Mouse (Mus musculus): ENCODE measurements around the gene Akt2. TPM values are rescaled to one million over a fixed set of nuclear protein-coding genes. Genes with fewer than 3 reads are reported as not detected.
"Not testable (repeated sequence)": the region's sequence is repeated elsewhere in the genome, so short reads cannot be mapped to it uniquely, and the experiment has no call there.

Akt2 gene
- polyA plus RNA-seq, 1 experiment from 2014 or later: 73.3 TPM

DNA sequence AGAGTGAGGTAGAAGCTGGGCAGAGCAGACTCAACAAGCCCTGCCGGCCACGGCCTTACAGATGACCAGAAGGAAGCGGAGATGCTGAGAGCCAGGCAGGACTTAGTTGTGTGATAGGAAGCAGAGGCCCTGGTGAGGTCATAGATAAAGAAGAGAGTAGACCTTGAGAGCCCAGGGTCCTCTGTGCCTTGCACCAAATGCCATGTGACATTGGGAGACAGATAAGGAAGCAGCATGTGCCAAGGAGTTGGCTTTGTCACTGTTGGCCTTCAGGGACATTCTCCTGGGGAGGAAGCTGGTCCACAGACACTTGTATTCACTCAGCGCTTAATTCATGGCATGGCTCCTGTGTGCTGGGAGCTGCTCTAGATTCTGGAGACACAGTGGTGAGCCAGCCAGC, 17.9 kb downstream of the Akt2 start:
- no peak for DNase-seq (ENCODE audit: extremely low spot score, low spot score)
- H3K27ac ChIP-seq: no peak overlapping the region
- no peaks in the 10 kb centered on the region for H3K9me3 ChIP-seq
- no peaks in the 10 kb centered on the region for H3K27me3 ChIP-seq (ENCODE audit: poor library complexity, severe bottlenecking)
- H3K36me3 ChIP-seq (replicated peaks): peaks cover 32% of the 10 kb centered on the region
- no peak overlapping the region for H3K4me3 ChIP-seq
- H3K4me1 ChIP-seq: peaks cover 37% of the 10 kb centered on the region
- 93% methylated on average over 4 of the region's 4 CpGs for WGBS

DNA sequence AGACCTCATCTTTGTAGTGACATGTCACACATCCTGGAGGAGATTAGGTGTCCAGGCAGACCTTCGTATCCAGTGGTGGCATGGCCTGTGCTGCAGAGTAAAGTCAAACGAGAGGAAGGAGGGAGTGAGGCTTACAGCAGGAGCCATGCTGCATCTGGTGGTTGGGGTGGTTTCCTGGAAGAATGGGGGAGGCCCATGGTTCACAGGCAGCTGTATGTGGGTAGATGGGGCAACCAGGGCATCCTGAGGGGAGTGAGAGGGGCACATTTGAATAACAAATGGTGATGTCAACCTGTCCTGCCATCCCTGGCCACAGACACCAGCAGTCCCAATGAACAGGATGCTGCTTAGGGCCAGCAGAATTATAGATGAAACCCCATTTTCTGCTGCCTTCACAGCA, 18.3 kb downstream of the Akt2 start:
- H3K4me1 ChIP-seq: peaks cover 37% of the 10 kb centered on the region
- 90% methylated on average over 2 of the region's 2 CpGs for WGBS
- peaks cover 32% of the 10 kb centered on the region for H3K36me3 ChIP-seq (replicated peaks)
- no peak overlapping the region for H3K27ac ChIP-seq
- H3K4me3 ChIP-seq: no peak overlapping the region
- no peaks in the 10 kb centered on the region for H3K9me3 ChIP-seq
- no peaks in the 10 kb centered on the region for H3K27me3 ChIP-seq (ENCODE audit: poor library complexity, severe bottlenecking)
- DNase-seq (ENCODE audit: extremely low spot score, low spot score): no peak

DNA sequence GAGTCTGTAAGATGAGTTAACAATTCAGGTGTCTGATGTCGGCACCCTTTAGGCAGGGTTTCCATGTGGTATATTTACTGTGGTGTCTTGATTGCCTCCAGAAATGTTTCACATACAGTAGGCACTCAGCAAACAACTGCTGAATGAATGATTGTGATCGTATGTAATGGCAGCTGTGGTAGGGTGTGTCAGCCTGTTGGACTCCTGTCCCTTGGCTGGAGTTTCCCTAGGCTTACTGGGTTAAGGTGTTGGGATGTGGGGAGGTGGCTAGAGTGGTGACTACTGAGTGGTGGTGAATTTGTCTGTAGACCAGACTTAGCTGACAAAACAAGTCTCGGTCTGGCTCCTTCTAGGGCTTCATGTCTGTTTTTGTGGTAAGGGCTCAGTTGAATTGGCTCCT, 19.0 kb downstream of the Akt2 start:
- Histone ChIP-seq H3K27ac (no peak overlapping the region), H3K4me3 (no peak overlapping the region), H3K36me3 (replicated peaks) (peaks cover 32% of the 10 kb centered on the region), H3K9me3 (no peaks in the 10 kb centered on the region), H3K27me3 (ENCODE audit: poor library complexity, severe bottlenecking) (no peaks in the 10 kb centered on the region), H3K4me1 (peaks cover 39% of the 10 kb centered on the region)
- no peak for DNase-seq (ENCODE audit: extremely low spot score, low spot score)
- WGBS: 94% methylated on average over 3 of the region's 3 CpGs

DNA sequence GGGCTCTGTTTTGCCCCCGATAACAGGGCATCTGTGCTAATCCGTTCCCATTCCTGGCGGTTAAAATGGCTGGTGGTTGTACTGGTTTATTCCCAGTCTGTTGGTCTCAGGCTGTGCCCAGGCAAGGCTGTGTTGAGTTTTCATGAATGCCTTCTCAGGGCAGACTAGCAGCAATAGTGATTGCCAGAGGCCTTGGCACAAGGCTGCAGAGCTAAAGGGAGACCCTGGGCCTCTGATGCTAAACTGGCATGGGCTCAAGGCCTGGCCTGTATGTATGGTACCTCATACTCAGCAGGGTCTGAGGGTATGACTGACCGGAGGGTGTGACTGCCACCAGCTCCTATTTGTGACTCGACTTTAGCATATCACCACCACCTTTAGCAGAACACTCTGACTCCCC, 19.5 kb downstream of the Akt2 start:
- WGBS: 92% methylated on average over 5 of the region's 5 CpGs
- Histone ChIP-seq H3K4me3 (no peak overlapping the region), H3K27ac (no peak overlapping the region), H3K27me3 (ENCODE audit: poor library complexity, severe bottlenecking) (no peaks in the 10 kb centered on the region), H3K9me3 (no peaks in the 10 kb centered on the region), H3K4me1 (peaks cover 36% of the 10 kb centered on the region), H3K36me3 (replicated peaks) (peaks cover 35% of the 10 kb centered on the region)
- DNase-seq (ENCODE audit: extremely low spot score, low spot score): no peak

DNA sequence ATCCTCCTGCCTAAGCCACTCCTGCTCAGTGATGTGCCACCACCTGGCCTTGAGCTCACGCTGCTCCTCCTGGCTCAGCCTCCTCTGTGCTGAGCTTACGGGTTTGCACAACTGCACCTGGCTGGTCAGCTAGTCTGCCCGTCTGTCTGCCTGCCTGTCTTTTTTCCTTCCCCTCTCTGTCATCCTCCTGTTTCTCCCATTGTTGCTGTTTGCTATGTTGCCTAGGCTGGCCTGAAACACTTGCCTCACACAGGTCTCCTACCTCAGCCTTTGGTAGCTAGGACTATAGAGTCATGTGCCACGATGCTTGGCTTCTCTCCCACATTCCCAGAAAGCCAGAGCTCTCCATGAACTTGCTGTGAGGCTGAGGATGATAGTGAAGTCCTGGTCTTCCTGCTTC, 21.6 kb downstream of the Akt2 start:
- H3K4me3 ChIP-seq: no peak overlapping the region
- no peaks in the 10 kb centered on the region for H3K9me3 ChIP-seq
- H3K27me3 ChIP-seq (ENCODE audit: poor library complexity, severe bottlenecking): no peaks in the 10 kb centered on the region
- no peak for DNase-seq (ENCODE audit: extremely low spot score, low spot score)
- H3K27ac ChIP-seq: peak overlapping the region; percentile 51; the same call in 1 of the 2 replicates
- 87% methylated on average over 4 of the region's 4 CpGs for WGBS
- peaks cover 23% of the 10 kb centered on the region for H3K4me1 ChIP-seq
- H3K36me3 ChIP-seq (replicated peaks): peaks cover 56% of the 10 kb centered on the region

DNA sequence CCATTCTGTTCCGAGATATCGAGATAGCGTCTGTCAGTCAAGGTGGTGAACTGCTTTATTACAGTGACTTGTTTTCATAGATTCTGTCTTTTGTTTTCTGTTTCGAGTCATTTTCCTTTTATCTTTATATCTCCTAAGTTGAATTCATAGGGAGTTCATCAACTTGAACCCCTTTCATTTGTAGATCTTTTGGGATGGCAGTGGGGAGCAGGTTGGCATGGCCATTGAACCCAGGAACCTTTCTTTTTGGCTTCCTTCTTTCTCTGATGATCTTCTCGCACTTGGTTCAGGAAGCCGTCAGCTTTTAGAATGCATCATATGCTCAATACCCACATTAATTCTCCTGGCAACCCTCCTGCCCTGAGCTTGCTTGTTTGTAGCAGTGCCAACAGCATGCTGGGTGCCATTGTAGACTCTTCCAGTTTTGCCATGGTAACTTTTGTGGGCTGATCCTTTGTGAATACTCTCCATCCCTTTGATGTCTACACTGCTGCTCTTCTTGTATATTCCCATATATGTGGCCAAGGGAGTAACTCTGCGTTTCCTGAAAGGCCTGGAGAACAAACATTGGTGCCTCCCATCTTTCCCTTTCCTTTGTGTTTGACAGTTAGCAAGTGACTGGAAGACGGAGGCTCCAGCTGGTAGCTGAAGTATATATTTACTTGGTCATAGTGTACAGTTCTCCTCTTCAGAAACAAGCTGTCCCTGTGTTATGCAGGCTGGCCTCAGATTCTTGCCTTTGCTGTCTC, 22.6 kb downstream of the Akt2 start:
- WGBS: 79% methylated on average over 8 of the region's 8 CpGs
- Histone ChIP-seq H3K27me3 (ENCODE audit: poor library complexity, severe bottlenecking) (no peaks in the 10 kb centered on the region), H3K36me3 (replicated peaks) (peaks cover 57% of the 10 kb centered on the region), H3K9me3 (no peaks in the 10 kb centered on the region), H3K27ac (peak overlapping the region; percentile 70; the same call in 1 of the 2 replicates), H3K4me1 (peaks cover 23% of the 10 kb centered on the region), H3K4me3 (peak overlapping the region; percentile 12; the same call in 1 of the 2 replicates)
- DNase-seq (ENCODE audit: extremely low spot score, low spot score): no peak

DNA sequence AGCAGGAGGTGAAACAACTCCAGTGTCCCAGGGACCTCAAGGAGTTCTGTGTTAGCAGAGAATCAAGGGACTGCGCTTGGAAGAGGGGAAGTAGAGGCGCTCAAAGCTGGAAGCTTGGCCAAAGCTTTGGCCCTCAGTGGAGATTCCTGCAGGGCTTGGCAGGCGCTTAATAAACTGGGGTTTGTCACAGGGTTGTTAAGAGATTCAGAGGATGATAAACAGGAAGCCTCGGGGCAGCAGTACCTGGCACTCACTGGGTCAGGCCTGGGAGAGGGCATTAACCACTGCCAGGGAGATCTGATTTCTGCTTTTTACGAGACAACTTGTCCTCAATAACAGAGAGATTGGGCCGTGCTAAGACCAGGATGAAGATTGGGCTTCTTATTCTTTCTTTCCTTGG, 29.7 kb downstream of the Akt2 start:
- DNase-seq (ENCODE audit: extremely low spot score, low spot score): no peak
- Histone ChIP-seq H3K27ac (no peak overlapping the region), H3K27me3 (ENCODE audit: poor library complexity, severe bottlenecking) (no peaks in the 10 kb centered on the region), H3K4me3 (no peak overlapping the region), H3K36me3 (replicated peaks) (peaks cover 96% of the 10 kb centered on the region), H3K9me3 (no peaks in the 10 kb centered on the region), H3K4me1 (no peaks in the 10 kb centered on the region)
- whole genome bisulfite sequencing: 87% methylated on average over 6 of the region's 6 CpGs

DNA sequence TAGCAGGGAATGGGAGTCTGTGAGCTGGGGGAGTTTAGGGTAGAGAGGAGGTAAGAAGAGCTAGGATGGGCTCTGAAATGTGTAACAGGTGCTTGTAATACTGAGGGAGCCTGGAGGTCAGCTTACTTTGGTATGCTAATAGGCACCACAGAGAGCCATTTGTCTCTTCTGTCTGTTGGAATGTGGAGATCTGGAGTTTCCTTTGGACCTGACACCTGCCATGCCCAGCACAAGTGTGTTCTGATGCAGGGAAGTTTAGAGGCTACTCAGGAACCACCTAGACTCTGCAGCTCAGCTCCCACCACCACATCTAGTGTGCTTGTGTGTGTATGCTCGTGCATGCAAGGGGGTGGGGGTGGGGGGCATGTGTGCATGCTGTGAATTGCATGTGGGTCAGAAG, 30.9 kb downstream of the Akt2 start:
- 76% methylated on average over 1 of the region's 1 CpGs for WGBS
- H3K4me1 ChIP-seq: no peaks in the 10 kb centered on the region
- peaks cover 95% of the 10 kb centered on the region for H3K36me3 ChIP-seq (replicated peaks)

DNA sequence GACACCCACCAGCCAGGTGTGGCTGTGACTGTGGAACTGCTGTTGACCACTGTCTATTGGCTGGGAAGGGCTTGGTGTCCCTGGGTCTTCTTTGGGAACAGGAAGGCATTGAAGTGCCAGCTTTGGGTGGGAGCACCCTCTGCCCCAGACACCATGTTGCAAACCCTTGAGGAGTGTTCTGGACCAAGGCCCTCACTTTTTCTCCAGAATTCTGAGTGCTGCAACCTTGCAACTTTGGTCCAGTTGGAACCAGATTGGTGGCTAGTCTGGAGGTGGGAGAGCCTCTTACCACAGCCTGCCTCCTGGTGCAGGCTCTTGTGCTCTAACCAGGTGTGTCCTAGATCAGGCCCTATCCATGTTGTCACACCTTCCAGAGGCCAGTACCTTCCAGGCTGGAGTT, 33.6 kb downstream of the Akt2 start:
- no peak for DNase-seq (ENCODE audit: extremely low spot score, low spot score)
- H3K27ac ChIP-seq: no peak overlapping the region
- H3K9me3 ChIP-seq: no peaks in the 10 kb centered on the region
- no peaks in the 10 kb centered on the region for H3K4me1 ChIP-seq
- H3K4me3 ChIP-seq: no peak overlapping the region
- no peaks in the 10 kb centered on the region for H3K27me3 ChIP-seq (ENCODE audit: poor library complexity, severe bottlenecking)
- H3K36me3 ChIP-seq (replicated peaks): peaks cover 95% of the 10 kb centered on the region

More for the DNA sequence above, 30.9 kb downstream of the Akt2 start:
- no peaks in the 10 kb centered on the region for H3K9me3 ChIP-seq
- DNase-seq (ENCODE audit: extremely low spot score, low spot score): no peak
- no peak overlapping the region for H3K27ac ChIP-seq
- H3K27me3 ChIP-seq (ENCODE audit: poor library complexity, severe bottlenecking): no peaks in the 10 kb centered on the region
- H3K4me3 ChIP-seq: no peak overlapping the region

DNA sequence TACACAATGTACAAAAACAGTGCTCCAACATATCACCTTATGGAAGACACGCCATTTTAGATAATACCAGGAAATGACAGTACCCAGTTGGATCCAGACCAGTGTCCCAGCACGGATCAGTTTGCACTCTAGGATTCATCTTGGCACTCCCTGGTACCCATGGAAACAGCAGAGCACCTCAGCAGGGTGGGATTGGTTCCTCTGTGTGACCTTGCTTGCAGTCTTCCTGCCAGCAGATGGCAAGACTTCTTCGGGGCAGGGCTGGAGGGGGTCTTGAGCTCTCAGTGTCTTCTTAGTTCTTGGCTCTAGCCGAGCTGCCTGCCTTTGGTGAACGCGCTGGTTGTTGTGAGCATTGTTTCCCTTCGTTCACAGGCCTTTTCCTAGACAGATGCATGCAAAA, 36.4 kb downstream of the Akt2 start:
- Histone ChIP-seq H3K4me3 (no peak overlapping the region), H3K27ac (no peak overlapping the region), H3K4me1 (no peaks in the 10 kb centered on the region), H3K36me3 (replicated peaks) (peaks cover 91% of the 10 kb centered on the region), H3K9me3 (no peaks in the 10 kb centered on the region), H3K27me3 (ENCODE audit: poor library complexity, severe bottlenecking) (no peaks in the 10 kb centered on the region)
- DNase-seq (ENCODE audit: extremely low spot score, low spot score): no peak
- 92% methylated on average over 7 of the region's 7 CpGs for WGBS

DNA sequence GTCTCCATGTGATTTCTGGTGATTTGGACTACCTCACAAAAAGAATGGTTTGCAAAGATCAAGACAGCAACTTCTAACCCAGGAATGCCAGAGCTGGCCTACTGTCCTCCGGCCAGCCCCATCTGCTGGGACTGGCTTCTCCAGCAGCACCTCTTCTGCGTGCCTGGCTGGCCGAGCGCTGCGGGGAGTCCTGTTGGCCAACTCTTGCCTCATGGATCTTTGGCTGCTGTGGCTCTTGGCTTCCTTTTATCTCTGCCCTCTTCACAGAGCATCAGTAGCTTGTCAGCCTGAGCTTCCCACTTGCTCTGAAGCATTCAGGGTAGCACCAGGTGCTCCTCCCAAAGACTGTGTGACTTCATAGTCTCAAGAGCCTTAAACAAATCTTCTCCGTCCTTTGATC, 36.8 kb downstream of the Akt2 start:
- Histone ChIP-seq H3K9me3 (no peaks in the 10 kb centered on the region), H3K36me3 (replicated peaks) (peaks cover 91% of the 10 kb centered on the region), H3K4me3 (no peak overlapping the region), H3K27me3 (ENCODE audit: poor library complexity, severe bottlenecking) (no peaks in the 10 kb centered on the region), H3K4me1 (no peaks in the 10 kb centered on the region), H3K27ac (no peak overlapping the region)
- DNase-seq (ENCODE audit: extremely low spot score, low spot score): no peak
- WGBS: 97% methylated on average over 6 of the region's 6 CpGs

DNA sequence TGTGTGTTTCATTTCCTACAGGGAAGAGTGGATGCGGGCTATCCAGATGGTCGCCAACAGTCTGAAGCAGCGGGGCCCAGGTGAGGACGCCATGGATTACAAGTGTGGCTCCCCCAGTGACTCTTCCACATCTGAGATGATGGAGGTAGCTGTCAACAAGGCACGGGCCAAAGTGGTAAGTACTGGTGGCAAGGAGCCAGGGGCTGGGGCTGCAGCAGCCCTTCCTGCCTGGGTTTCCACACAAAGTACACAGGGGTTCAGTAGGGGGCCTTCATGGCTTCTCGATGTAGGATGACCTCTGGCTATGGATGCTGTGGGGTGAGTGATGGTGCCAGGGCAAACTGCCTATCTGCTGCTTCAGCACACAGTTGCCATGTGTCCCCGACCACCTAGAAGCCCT, 37.5 kb downstream of the Akt2 start:
- not testable (repeated sequence) for H3K27me3 ChIP-seq (ENCODE audit: poor library complexity, severe bottlenecking); DNase-seq (ENCODE audit: extremely low spot score, low spot score); H3K27ac ChIP-seq; H3K4me3 ChIP-seq; H3K4me1 ChIP-seq; H3K9me3 ChIP-seq
- H3K36me3 ChIP-seq (replicated peaks): peaks cover 91% of the 10 kb centered on the region
- WGBS: 96% methylated on average over 7 of the region's 7 CpGs

DNA sequence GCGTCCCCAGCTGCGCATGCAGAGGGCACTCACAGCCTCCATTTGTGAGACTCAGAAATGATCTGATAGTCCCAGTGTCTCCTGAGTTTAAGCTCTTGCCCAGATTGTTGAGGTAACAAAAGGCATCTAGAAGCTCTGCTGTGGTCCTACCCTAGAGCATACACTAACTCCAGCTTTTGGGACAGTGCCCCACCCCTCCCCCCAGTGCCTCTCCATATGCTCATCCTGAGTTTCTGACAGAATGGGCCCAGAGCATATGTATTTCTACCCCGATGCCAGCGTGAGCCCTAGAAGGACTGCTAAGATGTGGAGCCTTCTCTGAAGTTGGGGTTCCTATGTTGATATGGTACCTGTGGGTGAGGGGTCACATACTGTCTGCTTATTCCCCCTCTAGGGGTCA, 40.1 kb downstream of the Akt2 start:
- peaks cover 94% of the 10 kb centered on the region for H3K36me3 ChIP-seq (replicated peaks)
- no peak for DNase-seq (ENCODE audit: extremely low spot score, low spot score)
- 97% methylated on average over 4 of the region's 4 CpGs for WGBS

DNA sequence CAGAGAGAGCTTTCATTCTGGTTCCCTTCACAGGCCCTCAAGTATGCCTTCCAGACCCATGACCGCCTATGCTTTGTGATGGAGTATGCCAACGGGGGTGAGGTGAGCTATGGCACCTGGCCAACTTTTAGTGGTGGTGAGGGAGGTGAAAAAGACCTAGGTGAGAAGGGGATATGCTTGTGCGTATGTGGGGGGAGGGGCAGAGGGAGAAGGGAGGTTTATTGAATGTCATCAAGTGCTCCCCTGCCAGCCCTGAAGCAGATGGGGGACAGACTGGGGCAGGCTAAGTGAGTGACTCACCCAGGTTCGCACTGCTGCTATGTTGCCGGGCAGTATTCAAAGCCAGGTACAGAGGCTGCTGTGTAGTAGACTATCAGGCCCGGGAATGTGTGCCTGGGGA, 41.8 kb downstream of the Akt2 start:
- Histone ChIP-seq H3K27me3 (ENCODE audit: poor library complexity, severe bottlenecking) (no peaks in the 10 kb centered on the region), H3K27ac (no peak overlapping the region), H3K36me3 (replicated peaks) (peaks cover 93% of the 10 kb centered on the region), H3K9me3 (no peaks in the 10 kb centered on the region), H3K4me1 (no peaks in the 10 kb centered on the region), H3K4me3 (no peak overlapping the region)
- 96% methylated on average over 6 of the region's 6 CpGs for WGBS
- DNase-seq (ENCODE audit: extremely low spot score, low spot score): no peak

More for the DNA sequence above, 40.1 kb downstream of the Akt2 start:
- Histone ChIP-seq H3K4me3 (no peak overlapping the region), H3K9me3 (no peaks in the 10 kb centered on the region), H3K4me1 (no peaks in the 10 kb centered on the region), H3K27me3 (ENCODE audit: poor library complexity, severe bottlenecking) (no peaks in the 10 kb centered on the region), H3K27ac (no peak overlapping the region)
